Mouse (Mus musculus) mesoderm, embryonic 11.5 days (tissue): ENCODE measurements around the gene Sost.

ENCODE experiments used
- DNase-seq: peaks from one replicate; pipeline ENCODE4 v3.0.0-alpha.2; 2012; ENCODE audit warnings: low read depth, low spot score

The Sost gene

GRCm38 (mm10) chr11:101950021-101950420 is 16.8 kb downstream of the Sost start:
- DNase-seq, result no peak

GRCm38 (mm10) chr11:101946525-101946924 is 20.3 kb downstream of the Sost start:
- no peak for DNase-seq

- no peak for DNase-seq
These were observed 23.8 kb downstream of the Sost start for GRCm38 (mm10) chr11:101943055-101943454.

GRCm38 (mm10) chr11:101937108-101937507 is 29.7 kb downstream of the Sost start:
- peak; percentile 67 for DNase-seq

- DNase-seq, result no peak
These were observed 30.4 kb downstream of the Sost start for GRCm38 (mm10) chr11:101936421-101936820.

GRCm38 (mm10) chr11:101935743-101936142 is 31.1 kb downstream of the Sost start:
- no peak for DNase-seq

GRCm38 (mm10) chr11:101931978-101932377 is 34.8 kb downstream of the Sost start:
- no peak for DNase-seq

GRCm38 (mm10) chr11:101928030-101928762 is 38.6 kb downstream of the Sost start:
- peak; percentile 67 for DNase-seq

- no peak for DNase-seq
These were observed 39.7 kb downstream of the Sost start for GRCm38 (mm10) chr11:101926951-101927589.

- no peak for DNase-seq
These were observed 41.2 kb downstream of the Sost start for GRCm38 (mm10) chr11:101925636-101926035.

- no peak for DNase-seq
These were observed 42.3 kb downstream of the Sost start for GRCm38 (mm10) chr11:101924441-101924976.

- no peak for DNase-seq
These were observed 42.8 kb downstream of the Sost start for GRCm38 (mm10) chr11:101923988-101924387.

GRCm38 (mm10) chr11:101921361-101921952 is 45.4 kb downstream of the Sost start:
- DNase-seq, result no peak

- peak; percentile 86 for DNase-seq
These were observed 47.2 kb downstream of the Sost start for GRCm38 (mm10) chr11:101919660-101920059.

- DNase-seq, result no peak
These were observed 48.2 kb downstream of the Sost start for GRCm38 (mm10) chr11:101918609-101919008.

GRCm38 (mm10) chr11:101916772-101917171 is 50.0 kb downstream of the Sost start:
- no peak for DNase-seq

GRCm38 (mm10) chr11:101913591-101913990 is 53.2 kb downstream of the Sost start:
- no peak for DNase-seq
